Mouse (Mus musculus) stomach, embryonic 16.5 days (tissue): ENCODE results near the gene Pcp4l1. TPM values are rescaled to one million over a fixed set of nuclear protein-coding genes. Genes with fewer than 3 reads are reported as not detected.

ENCODE experiments used
- ATAC-seq: fragments of 200-750 bp; cut with Nextera tagmentation; 2 replicates; pipeline ENCODE4 v1.8.0; 2017; ENCODE audit warnings: moderate number of reproducible peaks, moderate TSS enrichment; ENCODE audit not compliant: insufficient read depth, low FRiP score
- H3K27ac ChIP-seq: fragments of 300-500 bp; sonication (generic); 2 replicates; pipeline ENCODE4 v1.5.1; 2014; ENCODE audit warnings: low read length
- H3K27me3 ChIP-seq: fragments of 300-500 bp; sonication (generic); 2 replicates; pipeline ENCODE4 v1.6.1; 2014; ENCODE audit warnings: low read length, control low read depth, mixed read lengths; ENCODE audit not compliant: control insufficient read depth, insufficient read depth
- H3K36me3 ChIP-seq: fragments of 300-500 bp; sonication (generic); 2 replicates; pipeline ENCODE4 v1.6.1; 2014; ENCODE audit warnings: low read length; ENCODE audit not compliant: control insufficient read depth, insufficient read depth
- H3K4me1 ChIP-seq: fragments of 300-500 bp; sonication (generic); 2 replicates; pipeline ENCODE4 v1.6.1; 2014; ENCODE audit warnings: low read length, control low read depth, mixed read lengths; ENCODE audit not compliant: control insufficient read depth, insufficient read depth
- H3K4me2 ChIP-seq: fragments of 300-500 bp; sonication (generic); 2 replicates; pipeline ENCODE4 v1.6.1; 2014; ENCODE audit warnings: low read depth, low read length, mixed read lengths
- H3K4me3 ChIP-seq: fragments of 300-500 bp; sonication (generic); replicated peaks from 2 replicates; pipeline ENCODE4 v1.5.1; 2014; ENCODE audit warnings: mild to moderate bottlenecking, low read length
- H3K9ac ChIP-seq: fragments of 300-500 bp; sonication (generic); 2 replicates; pipeline ENCODE4 v1.6.1; 2014; ENCODE audit warnings: low read length
- H3K9me3 ChIP-seq: fragments of 300-500 bp; sonication (generic); replicated peaks from 2 replicates; pipeline ENCODE4 v1.6.1; 2016; ENCODE audit warnings: low read length, control low read depth; ENCODE audit not compliant: control insufficient read depth
- WGBS: fragments of 180-500 bp; shearing (Covaris S2); extraction: QIAGEN DNeasy Blood & Tissue Kit; methylation state at CpG from one replicate; pipeline ENCODE4 v1.1.7; 2014; 5-methylcytosine and 5-hydroxymethylcytosine counted together
- polyA plus RNA-seq: library from polyadenylated mRNA; unstranded; fragments of >200 nt; fragmentation: Nextera tagmentation; extraction: Ambion mirVana; gene quantifications from 2 replicates; pipeline ENCODE4 v1.2.1, GENCODE M21; 2015

The Pcp4l1 gene
- polyA plus RNA-seq, 1 experiment from 2014 or later: 44.3 TPM

GRCm38 (mm10) chr1:171193093-171193840 lies 2.8 kb downstream of the Pcp4l1 start:
- Histone ChIP-seq H3K9ac (peak overlapping the region; percentile 40; the same call in 1 of the 2 replicates), H3K36me3 (no peaks in the 10 kb centered on the region), H3K4me3 (peak overlapping the region; percentile 22), H3K9me3 (no peaks in the 10 kb centered on the region), H3K27me3 (peaks cover 19% of the 10 kb centered on the region), H3K4me2 (peak overlapping the region; percentile 46), H3K27ac (no peak overlapping the region), H3K4me1 (peaks cover 35% of the 10 kb centered on the region)
- ATAC-seq: no peak
- WGBS: 11% methylated on average over 18 of the region's 18 CpGs

- ATAC-seq: no peak
- H3K36me3 ChIP-seq: no peaks in the 10 kb centered on the region
- whole genome bisulfite sequencing: 55% methylated on average over 10 of the region's 10 CpGs
- H3K27me3 ChIP-seq: peaks cover 19% of the 10 kb centered on the region
- H3K9me3 ChIP-seq: no peaks in the 10 kb centered on the region
- no peak overlapping the region for H3K27ac ChIP-seq
- no peak overlapping the region for H3K9ac ChIP-seq
- H3K4me3 ChIP-seq: no peak overlapping the region
- H3K4me2 ChIP-seq: no peak overlapping the region
- H3K4me1 ChIP-seq: peaks cover 35% of the 10 kb centered on the region
Measured at GRCm38 (mm10) chr1:171192283-171192682, 3.8 kb downstream of the Pcp4l1 start.

- 96% methylated on average over 9 of the region's 9 CpGs for WGBS
- H3K27ac ChIP-seq: no peak overlapping the region
- peaks cover 35% of the 10 kb centered on the region for H3K4me1 ChIP-seq
- H3K4me3 ChIP-seq: no peak overlapping the region
- H3K4me2 ChIP-seq: no peak overlapping the region
- no peak overlapping the region for H3K9ac ChIP-seq
- no peak for ATAC-seq
- H3K27me3 ChIP-seq: peaks cover 17% of the 10 kb centered on the region
- no peaks in the 10 kb centered on the region for H3K36me3 ChIP-seq
- no peaks in the 10 kb centered on the region for H3K9me3 ChIP-seq
Measured at GRCm38 (mm10) chr1:171190832-171191231, 5.2 kb downstream of the Pcp4l1 start.

GRCm38 (mm10) chr1:171189476-171190114 lies 6.5 kb downstream of the Pcp4l1 start:
- peak overlapping the region; percentile 25; the same call in 1 of the 2 replicates for H3K4me2 ChIP-seq
- peak; percentile 69; the same call in 1 of the 2 replicates for ATAC-seq
- H3K9me3 ChIP-seq: no peaks in the 10 kb centered on the region
- H3K27ac ChIP-seq: peak overlapping the region; percentile 63
- H3K36me3 ChIP-seq: no peaks in the 10 kb centered on the region
- peaks cover 31% of the 10 kb centered on the region for H3K4me1 ChIP-seq
- peaks cover 6% of the 10 kb centered on the region; the same call in 1 of the 2 replicates for H3K27me3 ChIP-seq
- no peak overlapping the region for H3K4me3 ChIP-seq
- peak overlapping the region; percentile 33; the same call in 1 of the 2 replicates for H3K9ac ChIP-seq
- WGBS: 41% methylated on average over 14 of the region's 14 CpGs

GRCm38 (mm10) chr1:171189046-171189445 lies 7.0 kb downstream of the Pcp4l1 start:
- Histone ChIP-seq H3K9ac (peak overlapping the region; percentile 33; the same call in 1 of the 2 replicates), H3K36me3 (no peaks in the 10 kb centered on the region), H3K4me1 (peaks cover 30% of the 10 kb centered on the region), H3K4me2 (peak overlapping the region; percentile 25; the same call in 1 of the 2 replicates), H3K9me3 (no peaks in the 10 kb centered on the region), H3K4me3 (no peak overlapping the region), H3K27ac (peak overlapping the region; percentile 63), H3K27me3 (0 out of 2 replicates have a peak, but pooled peaks cover under 1% of the 10 kb centered on the region)
- 12% methylated on average over 8 of the region's 8 CpGs for WGBS
- ATAC-seq: no peak

- 71% methylated on average over 13 of the region's 13 CpGs for WGBS
- Histone ChIP-seq H3K4me1 (peaks cover 21% of the 10 kb centered on the region), H3K36me3 (no peaks in the 10 kb centered on the region), H3K9me3 (no peaks in the 10 kb centered on the region), H3K27ac (no peak overlapping the region), H3K9ac (no peak overlapping the region), H3K27me3 (no peaks in the 10 kb centered on the region), H3K4me3 (no peak overlapping the region), H3K4me2 (no peak overlapping the region)
- no peak for ATAC-seq
Measured at GRCm38 (mm10) chr1:171187851-171188700, 8.0 kb downstream of the Pcp4l1 start.

- Histone ChIP-seq H3K9ac (no peak overlapping the region), H3K4me3 (no peak overlapping the region), H3K27me3 (no peaks in the 10 kb centered on the region), H3K4me1 (peaks cover 17% of the 10 kb centered on the region), H3K27ac (no peak overlapping the region), H3K9me3 (no peaks in the 10 kb centered on the region), H3K4me2 (no peak overlapping the region), H3K36me3 (no peaks in the 10 kb centered on the region)
- ATAC-seq: no peak
- WGBS: 64% methylated on average over 8 of the region's 8 CpGs
Measured at GRCm38 (mm10) chr1:171185655-171186054, 10.4 kb downstream of the Pcp4l1 start.

- H3K4me2 ChIP-seq: no peak overlapping the region
- H3K9me3 ChIP-seq: no peaks in the 10 kb centered on the region
- H3K4me1 ChIP-seq: peaks cover 11% of the 10 kb centered on the region
- no peaks in the 10 kb centered on the region for H3K27me3 ChIP-seq
- peak; percentile 61; the same call in 1 of the 2 replicates for ATAC-seq
- H3K9ac ChIP-seq: no peak overlapping the region
- no peak overlapping the region for H3K4me3 ChIP-seq
- 47% methylated on average over 7 of the region's 7 CpGs for WGBS
- no peaks in the 10 kb centered on the region for H3K36me3 ChIP-seq
- H3K27ac ChIP-seq: no peak overlapping the region
Measured at GRCm38 (mm10) chr1:171184314-171184713, 11.8 kb downstream of the Pcp4l1 start.
